Mouse (Mus musculus) C2C12 (cell line): ENCODE data around the gene Eif1.

Experiments used
- CEBPB ChIP-seq: IDR thresholded peaks from one replicate; pipeline ENCODE4 v1.6.1; 2011; ENCODE audit warnings: low read depth, mild to moderate bottlenecking, control low read depth, moderate library complexity
- CTCF ChIP-seq: IDR thresholded peaks from one replicate; pipeline ENCODE4 v1.5.1; 2011; ENCODE audit not compliant: control insufficient read depth, insufficient read depth, insufficient read length
- FOSL1 ChIP-seq: IDR thresholded peaks from one replicate; pipeline ENCODE4 v1.8.0; 2011; ENCODE audit warnings: mild to moderate bottlenecking, low read length; ENCODE audit not compliant: poor library complexity, insufficient read depth, severe bottlenecking
- MAX ChIP-seq: IDR thresholded peaks from one replicate; pipeline ENCODE4 v1.6.1; 2011; ENCODE audit warnings: mild to moderate bottlenecking, control low read depth
- MYOD1 ChIP-seq: IDR thresholded peaks from one replicate; pipeline ENCODE4 v1.6.1; 2011; ENCODE audit warnings: low read depth; ENCODE audit not compliant: control insufficient read depth, insufficient read length
- MYOG ChIP-seq: IDR thresholded peaks from one replicate; pipeline ENCODE4 v1.6.1; 2011; ENCODE audit not compliant: control insufficient read depth, insufficient read length; ENCODE audit errors: extremely low read depth
- USF1 ChIP-seq: IDR thresholded peaks from one replicate; pipeline ENCODE4 v1.6.1; 2011; ENCODE audit warnings: low read depth, mild to moderate bottlenecking, control low read depth, moderate library complexity

DNA sequence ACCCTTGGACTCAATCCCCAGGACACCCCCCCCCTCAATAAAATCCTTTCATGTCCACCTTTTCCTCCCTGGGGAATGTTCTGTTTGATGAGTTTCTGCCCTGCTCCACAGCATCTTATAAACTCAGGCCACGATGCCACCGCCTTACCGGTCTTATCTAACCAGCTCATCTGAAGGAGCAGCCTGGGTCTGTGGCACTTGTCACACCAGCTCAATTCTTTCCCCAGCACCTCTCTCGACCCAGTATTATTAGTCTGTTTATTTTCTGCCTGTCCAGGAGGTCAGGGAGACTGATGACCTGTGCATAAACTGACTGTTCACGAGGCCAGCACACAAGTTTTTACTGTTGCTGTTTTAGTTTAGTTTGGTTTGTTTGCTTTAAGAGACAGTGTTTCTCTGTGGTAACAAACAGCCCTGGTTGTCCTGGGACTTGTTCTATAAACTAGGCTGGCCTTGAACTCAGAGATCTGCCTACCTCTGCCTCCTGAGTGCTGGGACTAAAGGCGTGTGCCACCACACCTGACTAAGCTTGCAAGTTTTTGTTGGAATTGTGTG, 1.8 kb upstream of the Eif1 start:
- TF ChIP-seq CTCF (no peak), MYOD1 (no peak), FOSL1 (no peak), MAX (no peak), USF1 (no peak), CEBPB (no peak), MYOG (no peak)
